Mouse (Mus musculus) adrenal gland, adult 18-20 months (tissue): ENCODE results near the gene Rassf5. TPM values are rescaled to one million over a fixed set of nuclear protein-coding genes. Genes with fewer than 3 reads are reported as not detected.
A peak's percentile ranks its signal among the peaks of the same experiment; 100 is the strongest.
"Not testable (repeated sequence)": the region's sequence is repeated elsewhere in the genome, so short reads cannot be mapped to it uniquely, and the experiment has no call there.

Experiments
- DNase-seq, 2 experiments: peaks; one replicate each; pipeline ENCODE4 v3.0.0; 2021 to 2022; ENCODE audit warnings: low spot score in 2 of 2
- total RNA-seq, 2 experiments: library from RNA; stranded (reverse); gene quantifications; 1 replicate in 1 of 2; 2 replicates in 1 of 2; pipeline ENCODE4 v1.2.3; 2021

The Rassf5 gene
- total RNA-seq, 2 experiments from 2014 or later = 11.4 to 11.6 TPM

GRCm38 (mm10) chr1:131181642-131182527, 63.2 kb downstream of the Rassf5 start:
- DNase-seq = peak; percentile 81 to 84

GRCm38 (mm10) chr1:131180386-131180785, 64.7 kb downstream of the Rassf5 start:
- no peak for DNase-seq

- no peak for DNase-seq
Measured at GRCm38 (mm10) chr1:131178083-131178482, 67.0 kb downstream of the Rassf5 start.

GRCm38 (mm10) chr1:131177249-131177648, 67.8 kb downstream of the Rassf5 start:
- DNase-seq = no peak

GRCm38 (mm10) chr1:131175819-131176218, 69.2 kb downstream of the Rassf5 start:
- no peak for DNase-seq

- DNase-seq = no peak
Measured at GRCm38 (mm10) chr1:131175189-131175588, 69.9 kb downstream of the Rassf5 start.

GRCm38 (mm10) chr1:131174299-131174861, 70.7 kb downstream of the Rassf5 start:
- no peak for DNase-seq

GRCm38 (mm10) chr1:131173809-131174208, 71.2 kb downstream of the Rassf5 start:
- no peak for DNase-seq

- DNase-seq = no peak
Measured at GRCm38 (mm10) chr1:131173001-131173400, 72.1 kb downstream of the Rassf5 start.

- DNase-seq = no peak
Measured at GRCm38 (mm10) chr1:131167612-131168011, 77.4 kb downstream of the Rassf5 start.

- DNase-seq = no peak
Measured at GRCm38 (mm10) chr1:131164427-131164826, 80.6 kb downstream of the Rassf5 start.

- DNase-seq = no peak
Measured at GRCm38 (mm10) chr1:131161091-131161490, 84.0 kb downstream of the Rassf5 start.

- not testable (repeated sequence) for DNase-seq
Measured at GRCm38 (mm10) chr1:131159573-131160327, 85.3 kb downstream of the Rassf5 start.

- no peak for DNase-seq
Measured at GRCm38 (mm10) chr1:131155456-131155855, 89.6 kb downstream of the Rassf5 start.

- peak; percentile 82 to 83 for DNase-seq
Measured at GRCm38 (mm10) chr1:131153018-131153629, 91.9 kb downstream of the Rassf5 start, which contains the start of gene Eif2d. Eif2d (plus strand) TSS chr1:131153181.

GRCm38 (mm10) chr1:131149496-131149895, 95.6 kb downstream of the Rassf5 start:
- DNase-seq = no peak

- no peak for DNase-seq
Measured at GRCm38 (mm10) chr1:131146181-131146614, 98.9 kb downstream of the Rassf5 start.

- DNase-seq = not testable (repeated sequence)
Measured at GRCm38 (mm10) chr1:131145222-131145621, 99.8 kb downstream of the Rassf5 start.

- no peak for DNase-seq
Measured at GRCm38 (mm10) chr1:131142472-131142871, 102.6 kb downstream of the Rassf5 start.

- DNase-seq = no peak
Measured at GRCm38 (mm10) chr1:131141449-131141848, 103.6 kb downstream of the Rassf5 start.
